Mouse (Mus musculus) forebrain, embryonic 16.5 days (tissue): ENCODE results near the gene Epop. TPM values are rescaled to one million over a fixed set of nuclear protein-coding genes. Genes with fewer than 3 reads are reported as not detected.
A peak's percentile ranks its signal among the peaks of the same experiment; 100 is the strongest.

Experiments
- ATAC-seq: fragments of 200-750 bp; cut with Nextera tagmentation; 2 replicates; pipeline ENCODE4 v1.8.0; 2017; ENCODE audit warnings: mild to moderate bottlenecking, moderate library complexity
- H3K27ac ChIP-seq: fragments of 300-500 bp; sonication (generic); 2 replicates; pipeline ENCODE4 v1.5.1; 2014; ENCODE audit warnings: low read length, control low read depth
- H3K27me3 ChIP-seq: fragments of 300-500 bp; sonication (generic); replicated peaks from 2 replicates; pipeline ENCODE4 v1.6.1; 2014; ENCODE audit warnings: low read length; ENCODE audit not compliant: control insufficient read depth, insufficient read depth
- H3K36me3 ChIP-seq: fragments of 300-500 bp; sonication (generic); 2 replicates; pipeline ENCODE4 v1.6.1; 2014; ENCODE audit not compliant: control insufficient read depth, insufficient read depth
- H3K4me1 ChIP-seq: fragments of 300-500 bp; sonication (generic); replicated peaks from 2 replicates; pipeline ENCODE4 v1.6.1; 2014; ENCODE audit warnings: low read length; ENCODE audit not compliant: control insufficient read depth, insufficient read depth
- H3K4me2 ChIP-seq: fragments of 300-500 bp; sonication (generic); 2 replicates; pipeline ENCODE4 v1.6.1; 2014; ENCODE audit warnings: mild to moderate bottlenecking, low read length, control low read depth
- H3K4me3 ChIP-seq: fragments of 300-500 bp; sonication (generic); replicated peaks from 2 replicates; pipeline ENCODE4 v1.5.1; 2014; ENCODE audit warnings: mild to moderate bottlenecking, low read length, control low read depth
- H3K9ac ChIP-seq: fragments of 300-500 bp; sonication (generic); replicated peaks from 2 replicates; pipeline ENCODE4 v1.6.1; 2014; ENCODE audit warnings: low read depth, low read length, control low read depth
- H3K9me3 ChIP-seq: fragments of 300-500 bp; sonication (generic); 2 replicates; pipeline ENCODE4 v1.6.1; 2016; ENCODE audit warnings: low read length; ENCODE audit not compliant: control insufficient read depth
- WGBS: fragments of 180-500 bp; shearing (Covaris S2); extraction: QIAGEN DNeasy Blood & Tissue Kit; methylation state at CpG from one replicate; pipeline ENCODE4 v1.1.7; 2014; 5-methylcytosine and 5-hydroxymethylcytosine counted together
- polyA plus RNA-seq: library from polyadenylated mRNA; unstranded; fragments of >200 nt; fragmentation: Nextera tagmentation; extraction: Ambion mirVana; gene quantifications from 2 replicates; pipeline ENCODE4 v1.2.1, GENCODE M21; 2015

Epop gene
- polyA plus RNA-seq, 1 experiment from 2014 or later, result 2.1 TPM

DNA sequence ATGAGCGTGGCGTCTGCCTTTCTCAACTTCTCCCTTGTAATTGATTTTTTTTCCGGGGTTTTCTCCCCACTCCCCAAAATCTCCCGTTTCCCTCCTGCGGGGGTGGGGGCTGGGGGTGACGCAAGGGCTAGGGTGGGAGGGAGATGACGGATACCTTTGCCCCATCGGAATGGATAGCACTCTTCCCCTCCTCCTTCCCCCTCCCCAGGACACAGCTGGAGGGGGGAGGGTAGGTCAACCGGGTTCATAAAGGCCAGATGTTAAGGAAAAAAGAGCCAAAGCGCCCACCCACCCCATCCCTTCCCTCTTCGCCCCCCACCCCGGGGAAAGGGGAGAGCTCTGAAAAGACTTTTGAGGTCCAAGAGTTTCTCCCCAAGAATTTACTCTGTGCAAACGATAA, 3.1 kb downstream of the Epop start:
- H3K9ac ChIP-seq, result no peak overlapping the region
- no peak for ATAC-seq
- no peak overlapping the region for H3K4me3 ChIP-seq
- H3K4me2 ChIP-seq, result no peak overlapping the region
- 10% methylated on average over 13 of the region's 13 CpGs for WGBS
- no peak overlapping the region for H3K27ac ChIP-seq
- H3K27me3 ChIP-seq, result peaks cover 50% of the 10 kb centered on the region
- H3K36me3 ChIP-seq, result no peaks in the 10 kb centered on the region
- no peaks in the 10 kb centered on the region for H3K9me3 ChIP-seq
- peaks cover 27% of the 10 kb centered on the region for H3K4me1 ChIP-seq

DNA sequence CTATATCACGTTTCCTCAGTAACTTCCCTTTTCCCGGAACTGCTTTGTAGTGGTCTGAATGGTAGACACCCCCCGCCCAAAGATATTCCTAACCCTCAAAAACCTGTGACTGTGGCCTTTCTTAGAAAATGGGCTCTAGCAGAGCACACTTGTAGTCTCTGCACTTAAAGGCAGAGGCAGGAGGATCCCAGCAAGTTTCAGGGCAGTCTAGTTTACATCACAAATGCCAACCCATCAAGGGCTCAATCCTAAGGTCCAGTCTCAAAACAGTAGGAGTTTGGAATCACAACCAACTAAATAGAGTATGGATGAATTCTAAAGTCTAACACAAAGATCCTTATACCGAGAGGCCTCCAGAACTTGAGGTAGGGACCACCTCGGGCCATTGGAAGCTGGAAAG, 4.0 kb downstream of the Epop start:
- Histone ChIP-seq H3K9ac (no peak overlapping the region), H3K4me2 (no peak overlapping the region), H3K27ac (no peak overlapping the region), H3K4me3 (no peak overlapping the region), H3K9me3 (no peaks in the 10 kb centered on the region), H3K27me3 (peaks cover 48% of the 10 kb centered on the region), H3K4me1 (peaks cover 27% of the 10 kb centered on the region), H3K36me3 (no peaks in the 10 kb centered on the region)
- ATAC-seq, result no peak
- WGBS, result 74% methylated on average over 5 of the region's 5 CpGs

DNA sequence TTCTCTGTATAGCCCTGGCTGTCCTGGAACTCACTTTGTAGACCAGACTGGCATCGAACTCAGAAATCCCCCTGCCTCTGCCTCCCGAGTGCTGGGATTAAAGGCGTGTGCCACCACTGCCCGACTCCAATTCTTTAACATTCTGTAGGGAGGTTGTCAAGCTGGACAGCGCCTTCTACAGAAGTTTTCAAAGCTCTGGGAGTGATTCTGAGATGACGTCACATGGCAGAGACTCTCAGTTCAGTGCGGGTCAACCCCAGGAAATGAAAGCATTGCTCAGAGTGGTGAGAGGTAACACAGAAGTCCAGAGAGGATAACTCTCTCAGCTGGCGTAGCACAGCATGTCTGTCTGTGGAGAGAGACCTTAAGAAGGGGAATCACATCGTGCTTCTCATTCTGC, 6.3 kb downstream of the Epop start:
- ATAC-seq, result no peak
- no peak overlapping the region for H3K9ac ChIP-seq
- H3K27ac ChIP-seq, result no peak overlapping the region
- no peaks in the 10 kb centered on the region for H3K36me3 ChIP-seq
- H3K4me2 ChIP-seq, result no peak overlapping the region
- no peak overlapping the region for H3K4me3 ChIP-seq
- H3K9me3 ChIP-seq, result no peaks in the 10 kb centered on the region
- peaks cover 13% of the 10 kb centered on the region for H3K4me1 ChIP-seq
- H3K27me3 ChIP-seq, result peaks cover 34% of the 10 kb centered on the region
- WGBS, result 62% methylated on average over 9 of the region's 9 CpGs

DNA sequence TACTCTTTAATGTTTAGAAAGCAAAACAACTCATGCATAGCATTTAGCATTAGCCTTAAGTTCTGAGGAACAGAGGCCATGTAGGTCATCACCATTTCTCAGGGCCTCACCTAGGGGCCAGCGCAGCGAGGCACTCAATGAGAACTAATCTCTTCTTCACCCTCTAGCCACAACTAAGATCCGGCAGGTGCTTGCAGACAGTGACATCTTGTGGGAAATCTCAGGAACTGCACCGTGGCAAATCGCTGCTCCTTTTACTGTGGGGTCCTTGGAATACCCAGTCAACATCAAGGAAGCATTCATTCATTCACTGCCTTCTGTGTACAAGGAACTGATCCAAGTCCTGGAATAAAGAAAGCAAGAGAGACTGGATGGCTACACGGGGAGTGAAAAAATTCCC, 7.1 kb downstream of the Epop start:
- no peak overlapping the region for H3K4me2 ChIP-seq
- H3K9ac ChIP-seq, result no peak overlapping the region
- H3K4me3 ChIP-seq, result no peak overlapping the region
- H3K4me1 ChIP-seq, result peaks cover 6% of the 10 kb centered on the region
- H3K36me3 ChIP-seq, result no peaks in the 10 kb centered on the region
- 3% methylated on average over 6 of the region's 6 CpGs for WGBS
- peak; percentile 64 for ATAC-seq
- no peaks in the 10 kb centered on the region for H3K9me3 ChIP-seq
- peaks cover 29% of the 10 kb centered on the region for H3K27me3 ChIP-seq
- no peak overlapping the region for H3K27ac ChIP-seq

DNA sequence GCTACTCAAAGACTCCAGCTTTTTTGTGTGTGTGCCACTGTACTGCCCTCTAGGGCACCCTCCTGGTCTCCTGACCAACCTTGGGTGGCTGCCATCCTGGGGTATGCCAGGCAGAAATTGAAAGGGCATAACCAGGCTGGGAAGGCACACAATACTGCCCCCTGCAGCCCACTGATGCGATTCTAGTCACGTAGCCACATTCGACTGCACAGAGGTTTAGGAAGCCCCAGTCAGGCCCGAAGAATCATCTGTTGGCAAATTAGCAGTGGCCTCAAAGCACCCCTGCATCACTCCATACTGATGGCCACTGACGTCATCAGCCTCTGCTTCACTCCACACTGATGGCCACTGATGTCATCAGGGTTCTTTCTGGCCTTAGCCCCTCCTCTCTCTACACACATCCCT, 10.1 kb downstream of the Epop start:
- 24% methylated on average over 5 of the region's 5 CpGs for WGBS
- ATAC-seq, result peak; percentile 57
- no peak overlapping the region for H3K4me2 ChIP-seq
- H3K36me3 ChIP-seq, result no peaks in the 10 kb centered on the region
- peaks cover 10% of the 10 kb centered on the region; the same call in 1 of the 2 replicates for H3K27me3 ChIP-seq
- H3K9ac ChIP-seq, result no peak overlapping the region
- H3K27ac ChIP-seq, result no peak overlapping the region
- no peak overlapping the region for H3K4me3 ChIP-seq
- no peaks in the 10 kb centered on the region for H3K9me3 ChIP-seq
- H3K4me1 ChIP-seq, result no peaks in the 10 kb centered on the region

DNA sequence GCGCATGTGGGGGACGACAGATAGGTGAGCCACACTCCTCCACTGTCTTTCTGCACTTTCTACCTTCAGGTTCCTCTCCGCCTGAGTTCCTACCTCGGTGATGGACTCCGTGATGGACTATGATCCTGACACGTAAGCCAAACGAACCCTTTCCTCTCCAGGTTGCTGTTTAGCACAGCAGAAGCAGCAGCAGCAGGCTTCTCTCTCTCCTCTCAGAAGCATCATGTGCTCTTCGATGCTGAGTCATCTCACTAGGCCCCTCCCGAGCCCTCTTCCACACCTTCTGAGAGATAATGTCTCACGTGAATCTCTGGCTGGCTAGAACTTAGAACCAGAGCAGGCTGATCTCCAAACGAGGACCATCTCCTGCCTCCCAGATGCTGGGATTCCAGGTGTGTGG, 11.1 kb downstream of the Epop start:
- Histone ChIP-seq H3K27me3 (peaks cover 2% of the 10 kb centered on the region; the same call in 1 of the 2 replicates), H3K9me3 (no peaks in the 10 kb centered on the region), H3K4me2 (no peak overlapping the region), H3K36me3 (no peaks in the 10 kb centered on the region), H3K4me1 (no peaks in the 10 kb centered on the region), H3K27ac (no peak overlapping the region), H3K9ac (no peak overlapping the region), H3K4me3 (no peak overlapping the region)
- no peak for ATAC-seq
- WGBS, result 64% methylated on average over 11 of the region's 11 CpGs

DNA sequence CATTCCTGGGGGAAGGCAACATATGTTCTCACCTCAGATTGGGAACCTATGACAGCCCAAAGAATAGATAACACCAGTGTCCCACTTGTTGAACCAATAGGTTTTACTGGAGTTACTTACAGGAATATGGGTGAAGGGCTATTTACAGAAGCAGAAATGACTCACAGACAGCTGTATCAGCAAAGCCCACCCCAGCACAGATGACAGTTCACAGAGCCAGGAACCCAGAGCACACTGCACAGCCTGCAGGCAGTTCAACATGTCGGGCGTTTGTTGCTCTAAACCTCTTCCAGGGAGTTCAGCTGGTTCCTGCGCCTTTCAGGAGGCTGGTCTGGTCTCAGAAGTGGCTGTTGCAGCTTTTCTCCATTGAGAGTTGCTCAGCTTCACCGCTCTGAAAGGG, 14.2 kb downstream of the Epop start:
- no peaks in the 10 kb centered on the region for H3K36me3 ChIP-seq
- WGBS, result 76% methylated on average over 4 of the region's 4 CpGs
- no peak overlapping the region for H3K27ac ChIP-seq
- no peaks in the 10 kb centered on the region for H3K27me3 ChIP-seq
- no peak overlapping the region for H3K9ac ChIP-seq
- no peak overlapping the region for H3K4me3 ChIP-seq
- ATAC-seq, result no peak
- H3K4me1 ChIP-seq, result peaks cover 7% of the 10 kb centered on the region
- H3K4me2 ChIP-seq, result no peak overlapping the region
- H3K9me3 ChIP-seq, result no peaks in the 10 kb centered on the region

DNA sequence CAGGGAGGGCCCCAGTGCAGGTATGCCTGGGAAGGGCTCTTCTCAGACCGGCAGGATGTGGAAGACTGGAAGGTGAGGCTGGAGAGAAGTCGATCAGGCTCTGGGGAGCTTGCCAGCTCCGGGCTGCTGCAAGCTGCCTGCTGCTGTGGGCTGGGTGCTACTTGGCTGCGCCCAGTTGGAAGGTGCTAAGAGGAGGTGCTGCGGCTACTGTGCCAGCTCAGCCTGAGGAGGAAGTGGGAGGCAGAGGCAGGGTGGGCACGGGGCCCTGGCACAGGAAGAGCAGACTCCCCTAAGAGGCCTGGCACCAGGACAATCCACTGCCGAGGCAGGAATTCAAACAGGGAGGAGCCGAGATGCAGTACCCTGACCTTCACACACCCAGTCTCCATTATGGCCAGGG, 18.4 kb downstream of the Epop start:
- 38% methylated on average over 8 of the region's 8 CpGs for WGBS
- no peak overlapping the region for H3K4me3 ChIP-seq
- no peak overlapping the region for H3K9ac ChIP-seq
- H3K36me3 ChIP-seq, result no peaks in the 10 kb centered on the region
- no peak; the same call in 1 of the 2 replicates for ATAC-seq
- H3K27me3 ChIP-seq, result no peaks in the 10 kb centered on the region
- H3K9me3 ChIP-seq, result no peaks in the 10 kb centered on the region
- peaks cover 16% of the 10 kb centered on the region for H3K4me1 ChIP-seq
- H3K27ac ChIP-seq, result no peak overlapping the region
- H3K4me2 ChIP-seq, result no peak overlapping the region

DNA sequence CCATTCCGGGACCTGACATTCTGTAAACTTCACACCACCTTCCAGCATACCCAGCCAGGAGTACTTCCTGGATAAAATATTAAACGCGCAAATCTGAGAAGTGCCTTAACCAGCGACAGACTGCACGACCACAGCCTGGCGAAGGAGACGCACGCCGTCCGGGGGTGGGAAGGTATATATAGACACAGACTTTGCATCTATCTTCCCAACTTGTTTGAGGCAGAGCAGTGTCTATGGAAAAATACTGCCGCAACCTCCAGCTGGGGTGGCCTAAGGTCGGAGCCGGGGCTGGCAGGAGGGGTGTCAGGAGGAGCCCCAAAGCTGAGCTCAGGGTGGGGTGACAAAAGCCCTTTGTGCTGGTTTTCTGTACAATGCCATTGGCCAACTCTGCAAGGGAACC, 19.8 kb downstream of the Epop start:
- H3K4me3 ChIP-seq, result no peak overlapping the region

DNA sequence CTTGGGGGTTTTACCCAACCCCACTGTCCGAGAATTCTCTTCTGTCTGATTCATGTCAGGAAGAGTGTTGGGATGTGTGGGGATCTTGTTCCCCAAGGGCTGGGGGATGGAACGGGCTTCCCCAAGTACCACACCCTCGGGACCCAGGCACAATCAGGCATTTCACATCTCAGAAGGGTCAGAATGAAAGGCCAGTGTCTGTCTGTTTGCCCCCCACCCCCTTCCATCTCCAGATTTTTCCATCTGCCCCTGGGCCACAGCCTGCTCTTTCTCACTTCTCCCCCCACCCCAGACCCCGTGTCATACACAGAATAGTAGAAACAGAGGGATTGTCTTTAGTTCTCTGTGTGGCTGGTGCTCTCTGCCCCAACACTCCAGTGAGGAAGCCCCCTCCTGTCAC, 20.6 kb downstream of the Epop start:
- Histone ChIP-seq H3K9ac (no peak overlapping the region), H3K27ac (no peak overlapping the region), H3K27me3 (no peaks in the 10 kb centered on the region), H3K4me2 (no peak overlapping the region), H3K9me3 (no peaks in the 10 kb centered on the region), H3K4me3 (no peak overlapping the region), H3K36me3 (no peaks in the 10 kb centered on the region), H3K4me1 (peaks cover 16% of the 10 kb centered on the region)
- 71% methylated on average over 4 of the region's 4 CpGs for WGBS
- no peak for ATAC-seq

More for the DNA sequence above, 19.8 kb downstream of the Epop start:
- Histone ChIP-seq H3K9me3 (no peaks in the 10 kb centered on the region), H3K27me3 (no peaks in the 10 kb centered on the region), H3K9ac (no peak overlapping the region), H3K27ac (no peak overlapping the region), H3K4me2 (no peak overlapping the region), H3K4me1 (peaks cover 16% of the 10 kb centered on the region), H3K36me3 (no peaks in the 10 kb centered on the region)
- 84% methylated on average over 13 of the region's 13 CpGs for WGBS
- no peak for ATAC-seq
